Mouse (Mus musculus) forebrain, embryonic 10.5 days (tissue): Measurements from ENCODE around the gene Mindy4b-ps. TPM values are rescaled to one million over a fixed set of nuclear protein-coding genes. Genes with fewer than 3 reads are reported as not detected.

Experiments used
- DNase-seq: peaks from one replicate; pipeline ENCODE4 v3.0.0-alpha.2; 2017; ENCODE audit warnings: low spot score; ENCODE audit errors: extremely low spot score
- H3K27ac ChIP-seq: fragments of 300-500 bp; sonication (generic); 2 replicates; pipeline ENCODE4 v1.5.1; 2016; ENCODE audit warnings: mild to moderate bottlenecking
- H3K27me3 ChIP-seq: fragments of 300-500 bp; sonication (generic); 2 replicates; pipeline ENCODE4 v1.6.1; 2016; ENCODE audit warnings: mild to moderate bottlenecking; ENCODE audit not compliant: poor library complexity, severe bottlenecking
- H3K36me3 ChIP-seq: fragments of 300-500 bp; sonication (generic); replicated peaks from 2 replicates; pipeline ENCODE4 v1.6.1; 2016; ENCODE audit warnings: mild to moderate bottlenecking, moderate library complexity
- H3K4me1 ChIP-seq: fragments of 300-500 bp; sonication (generic); 2 replicates; pipeline ENCODE4 v1.6.1; 2016
- H3K4me3 ChIP-seq: fragments of 300-500 bp; sonication (generic); 2 replicates; pipeline ENCODE4 v1.5.1; 2016; ENCODE audit warnings: mild to moderate bottlenecking, moderate library complexity
- H3K9me3 ChIP-seq: fragments of 300-500 bp; sonication (generic); 2 replicates; pipeline ENCODE4 v1.6.1; 2016; ENCODE audit warnings: mild to moderate bottlenecking, moderate library complexity
- WGBS: fragments of 180-500 bp; shearing (Covaris S2); methylation state at CpG from one replicate; pipeline ENCODE4 v1.1.7; 2016; 5-methylcytosine and 5-hydroxymethylcytosine counted together
- polyA plus RNA-seq: library from polyadenylated mRNA; unstranded; fragments of >200 nt; fragmentation: Nextera tagmentation; extraction: Ambion mirVana; gene quantifications from 2 replicates; pipeline ENCODE4 v1.2.1, GENCODE M21; 2016

Gene Mindy4b-ps
- polyA plus RNA-seq, 1 experiment from 2014 or later = not detected

DNA sequence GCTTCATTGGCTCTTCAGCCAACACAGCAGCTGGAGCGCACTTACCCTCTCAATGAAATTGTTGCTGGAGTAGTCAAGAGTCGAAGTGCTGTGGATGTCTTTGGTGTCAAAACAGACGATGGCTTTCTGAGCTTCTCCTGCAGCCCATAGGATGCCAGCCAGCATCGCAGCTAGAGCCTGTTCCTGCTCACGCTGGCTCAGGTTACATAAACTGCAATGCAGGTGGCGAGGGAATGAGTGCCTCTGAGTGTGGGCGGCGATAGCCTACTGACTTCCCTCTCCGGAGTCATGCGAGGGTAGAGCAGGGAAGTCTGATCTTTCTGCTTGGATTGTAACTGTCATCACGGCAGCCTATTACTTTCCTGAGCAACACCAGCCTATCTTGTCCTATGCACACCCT lies 11.8 kb downstream of the Mindy4b-ps start:
- no peaks in the 10 kb centered on the region for H3K9me3 ChIP-seq
- no peak overlapping the region for H3K4me3 ChIP-seq
- DNase-seq = no peak
- WGBS = 70% methylated on average over 11 of the region's 11 CpGs
- peaks cover 7% of the 10 kb centered on the region; the same call in 1 of the 2 replicates for H3K27me3 ChIP-seq
- H3K4me1 ChIP-seq = peaks cover 16% of the 10 kb centered on the region
- no peaks in the 10 kb centered on the region for H3K36me3 ChIP-seq
- no peak overlapping the region for H3K27ac ChIP-seq

DNA sequence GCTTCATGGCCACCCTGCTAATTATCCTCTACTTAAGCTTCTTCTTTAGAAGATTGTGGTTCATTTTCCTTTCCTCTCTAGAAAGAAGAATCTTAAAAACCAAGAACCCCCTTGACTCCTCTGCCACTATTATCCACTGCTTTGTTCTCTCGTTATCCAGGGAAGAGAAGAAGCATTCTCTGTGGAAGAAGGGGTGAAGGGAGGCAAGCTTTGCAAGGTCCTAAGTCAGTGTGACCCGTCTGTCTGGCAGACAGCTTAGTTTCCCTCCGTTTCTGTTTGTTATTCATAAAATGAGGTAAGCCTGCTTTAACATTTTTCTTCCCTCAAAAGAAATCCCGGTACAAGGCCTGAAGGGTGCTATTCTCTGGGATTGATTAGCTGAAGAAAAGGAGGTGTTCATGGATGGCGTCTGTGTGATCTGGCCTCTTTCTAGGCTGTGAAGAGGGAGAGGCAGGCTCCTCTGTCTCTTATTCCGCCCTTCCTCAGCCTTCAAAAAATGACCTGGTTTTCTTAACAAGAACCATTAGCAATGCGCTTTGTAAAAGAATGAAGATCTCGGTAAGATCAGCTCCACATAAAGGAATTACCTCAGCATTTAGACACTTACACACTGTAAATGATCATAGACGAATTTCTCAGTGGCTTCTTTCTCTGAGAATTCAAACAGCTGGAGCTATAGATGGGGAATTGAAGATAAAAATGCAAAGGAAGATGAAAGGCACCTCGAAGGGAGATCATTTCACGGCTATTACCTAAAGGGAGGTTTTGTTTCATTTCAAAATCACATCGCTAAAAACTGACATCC lies 12.8 kb downstream of the Mindy4b-ps start:
- Histone ChIP-seq H3K36me3 (no peaks in the 10 kb centered on the region), H3K4me3 (no peak overlapping the region), H3K9me3 (no peaks in the 10 kb centered on the region), H3K27me3 (peaks cover 7% of the 10 kb centered on the region; the same call in 1 of the 2 replicates), H3K4me1 (peaks cover 16% of the 10 kb centered on the region), H3K27ac (no peak overlapping the region)
- no peak for DNase-seq
- 55% methylated on average over 12 of the region's 12 CpGs for WGBS

DNA sequence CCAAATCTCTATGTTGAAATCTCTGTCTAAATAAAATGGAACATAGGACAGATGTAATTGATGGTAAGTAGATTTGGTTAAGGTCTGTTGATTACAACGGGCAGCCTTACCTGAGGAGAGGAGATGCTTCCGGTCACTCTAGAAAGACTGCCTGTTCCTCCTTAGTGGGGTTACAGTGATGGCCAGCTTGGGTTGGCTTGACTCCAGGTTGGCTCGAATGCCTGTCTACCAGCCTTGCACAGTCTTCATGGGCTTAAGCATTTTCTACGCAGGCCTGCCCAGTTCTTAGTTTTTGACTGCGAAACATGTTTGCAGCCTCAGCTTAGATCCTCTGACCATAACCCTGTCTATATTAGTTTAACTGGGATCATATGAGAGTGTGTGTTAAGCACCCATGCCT lies 13.5 kb downstream of the Mindy4b-ps start:
- 93% methylated on average over 5 of the region's 5 CpGs for WGBS
- H3K27ac ChIP-seq = no peak overlapping the region
- H3K9me3 ChIP-seq = no peaks in the 10 kb centered on the region
- H3K36me3 ChIP-seq = no peaks in the 10 kb centered on the region
- no peak overlapping the region for H3K4me3 ChIP-seq
- peaks cover 7% of the 10 kb centered on the region; the same call in 1 of the 2 replicates for H3K27me3 ChIP-seq
- H3K4me1 ChIP-seq = peaks cover 16% of the 10 kb centered on the region
- no peak for DNase-seq

DNA sequence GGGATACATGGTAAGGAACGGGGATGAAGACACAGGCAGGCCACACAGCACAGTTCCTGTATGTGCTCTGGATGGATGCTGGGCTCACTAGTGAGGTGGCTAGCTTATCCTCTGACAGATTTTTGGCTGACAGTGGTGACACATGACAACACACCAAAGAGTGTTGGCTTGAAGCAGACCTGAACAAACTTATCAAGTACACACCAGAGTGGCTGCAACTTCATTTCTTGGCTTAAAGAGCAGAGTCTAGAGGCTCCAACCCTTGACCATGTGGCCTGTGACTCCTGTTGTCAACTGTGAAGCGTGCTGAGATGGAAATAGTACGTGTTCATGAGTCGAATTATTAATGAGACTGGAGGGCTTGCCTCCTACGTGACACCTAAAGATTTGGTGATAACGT lies 17.4 kb downstream of the Mindy4b-ps start:
- Histone ChIP-seq H3K4me3 (no peak overlapping the region), H3K27ac (no peak overlapping the region), H3K9me3 (no peaks in the 10 kb centered on the region), H3K36me3 (no peaks in the 10 kb centered on the region), H3K27me3 (no peaks in the 10 kb centered on the region), H3K4me1 (peaks cover 10% of the 10 kb centered on the region)
- WGBS = 91% methylated on average over 6 of the region's 6 CpGs
- no peak for DNase-seq

DNA sequence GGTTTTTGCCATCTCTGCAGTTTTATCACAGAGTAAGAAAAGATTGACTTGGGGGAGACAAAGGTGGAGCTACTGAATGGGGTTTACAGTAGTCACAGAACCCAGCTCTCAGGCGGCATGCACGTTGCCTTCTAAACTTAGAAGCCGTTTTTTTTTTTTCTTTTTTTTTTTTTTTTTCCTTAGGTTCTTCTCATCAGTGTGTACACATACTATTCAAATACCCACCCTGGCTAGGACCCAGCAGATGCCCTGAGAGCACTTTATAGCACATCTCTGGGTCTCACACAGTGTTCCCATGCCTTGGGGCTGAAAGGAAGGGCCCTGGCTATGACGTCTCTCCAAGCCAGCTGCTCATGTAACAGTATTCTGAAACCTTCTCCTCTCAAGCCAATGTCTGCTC lies 23.4 kb downstream of the Mindy4b-ps start:
- 89% methylated on average over 4 of the region's 4 CpGs for WGBS

DNA sequence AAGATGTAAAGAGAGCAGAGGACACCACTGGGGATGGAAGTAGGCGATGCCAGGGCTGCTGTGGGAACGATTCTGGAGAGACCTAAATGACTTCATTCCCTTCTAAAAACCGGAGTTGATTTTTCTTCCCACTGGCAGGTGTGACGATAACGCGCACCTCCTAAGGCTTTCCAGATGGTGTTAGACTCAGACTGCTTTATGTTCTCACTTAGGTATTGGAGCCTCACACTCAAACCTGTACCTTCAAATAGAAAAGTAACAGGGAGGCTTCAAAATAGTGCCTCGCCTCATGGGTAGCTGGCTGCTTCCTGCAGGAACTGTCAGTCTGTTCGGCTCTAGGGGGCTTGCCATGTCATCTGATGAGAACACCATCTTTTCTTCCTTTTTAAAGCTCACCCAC lies 23.9 kb downstream of the Mindy4b-ps start:
- 88% methylated on average over 8 of the region's 8 CpGs for WGBS

More for the DNA sequence above, 23.4 kb downstream of the Mindy4b-ps start:
- no peak overlapping the region for H3K4me3 ChIP-seq
- H3K9me3 ChIP-seq = no peaks in the 10 kb centered on the region
- H3K4me1 ChIP-seq = no peaks in the 10 kb centered on the region
- no peaks in the 10 kb centered on the region for H3K36me3 ChIP-seq
- no peak overlapping the region for H3K27ac ChIP-seq
- no peaks in the 10 kb centered on the region for H3K27me3 ChIP-seq
- no peak for DNase-seq

DNA sequence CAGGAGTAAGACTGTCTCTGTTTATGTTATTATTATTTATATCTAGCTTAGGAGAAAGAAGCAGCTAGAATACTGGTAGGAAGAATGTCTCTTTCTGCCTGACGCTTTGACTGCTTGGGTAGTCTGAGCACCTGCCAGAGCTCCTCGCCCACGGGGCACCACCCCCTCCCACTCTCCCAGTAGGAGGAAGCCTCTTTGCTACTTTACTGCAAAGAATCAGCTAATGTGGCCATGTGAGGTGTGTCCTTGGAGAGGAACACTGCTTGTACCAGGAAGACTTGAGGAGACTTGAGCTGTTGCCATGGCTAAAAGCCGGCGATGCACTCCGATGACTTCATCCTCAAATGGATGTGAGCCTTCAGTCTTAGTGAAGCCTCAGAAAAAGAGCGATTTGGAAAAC lies 32.6 kb downstream of the Mindy4b-ps start:
- Histone ChIP-seq H3K9me3 (no peaks in the 10 kb centered on the region), H3K4me3 (no peak overlapping the region), H3K36me3 (no peaks in the 10 kb centered on the region), H3K27me3 (peaks cover 4% of the 10 kb centered on the region; the same call in 1 of the 2 replicates), H3K4me1 (0 out of 2 replicates have a peak, but pooled peaks cover 3% of the 10 kb centered on the region), H3K27ac (no peak overlapping the region)
- DNase-seq = no peak
- WGBS = 83% methylated on average over 7 of the region's 7 CpGs

More for the DNA sequence above, 23.9 kb downstream of the Mindy4b-ps start:
- no peaks in the 10 kb centered on the region for H3K36me3 ChIP-seq
- H3K27me3 ChIP-seq = no peaks in the 10 kb centered on the region
- DNase-seq = no peak
- H3K27ac ChIP-seq = no peak overlapping the region
- H3K4me1 ChIP-seq = no peaks in the 10 kb centered on the region
- no peaks in the 10 kb centered on the region for H3K9me3 ChIP-seq
- no peak overlapping the region for H3K4me3 ChIP-seq

DNA sequence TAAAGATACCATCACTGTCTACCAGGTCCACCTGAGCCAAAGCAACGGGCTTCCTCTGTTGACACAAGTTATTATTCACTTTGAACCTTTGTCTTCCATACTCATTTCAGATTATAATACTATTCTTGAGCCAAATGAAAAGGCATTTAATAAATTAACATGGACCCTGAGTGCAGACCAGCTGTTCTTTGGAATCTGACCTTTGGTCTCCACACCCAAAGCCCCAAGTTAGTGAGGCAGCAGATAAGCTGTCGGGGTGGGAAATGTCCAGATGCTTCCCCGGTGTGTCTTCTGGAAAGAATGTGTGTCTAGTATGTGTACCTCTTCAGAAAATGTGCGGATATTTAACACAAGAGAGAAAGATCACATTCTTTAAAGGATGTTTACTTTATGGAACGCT lies 33.1 kb downstream of the Mindy4b-ps start:
- Histone ChIP-seq H3K4me1 (0 out of 2 replicates have a peak, but pooled peaks cover 3% of the 10 kb centered on the region), H3K36me3 (no peaks in the 10 kb centered on the region), H3K4me3 (no peak overlapping the region), H3K9me3 (no peaks in the 10 kb centered on the region), H3K27ac (no peak overlapping the region), H3K27me3 (peaks cover 4% of the 10 kb centered on the region; the same call in 1 of the 2 replicates)
- DNase-seq = no peak
- WGBS = 85% methylated on average over 5 of the region's 5 CpGs

DNA sequence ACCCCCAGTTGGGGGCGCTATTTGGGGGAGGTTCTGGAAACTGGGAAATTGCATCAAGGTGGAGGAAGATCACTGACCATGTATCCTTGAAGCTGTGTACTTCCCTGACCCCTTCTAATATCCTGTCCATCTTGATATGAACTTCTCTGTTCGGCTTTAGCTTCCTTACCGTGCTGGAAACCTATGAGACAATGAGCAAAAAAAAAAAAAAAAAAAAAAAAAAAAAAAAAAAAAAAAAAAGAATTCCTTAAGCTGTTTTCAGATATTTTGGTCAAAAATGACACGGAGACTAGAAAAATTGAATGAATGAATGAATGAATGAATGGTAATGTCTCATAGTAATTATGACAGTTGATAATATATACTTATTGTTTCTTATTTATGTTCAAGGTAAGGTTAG lies 35.6 kb downstream of the Mindy4b-ps start:
- peaks cover 6% of the 10 kb centered on the region; the same call in 1 of the 2 replicates for H3K27me3 ChIP-seq
- H3K27ac ChIP-seq = no peak overlapping the region
- DNase-seq = no peak
- 0 out of 2 replicates have a peak, but pooled peaks cover 3% of the 10 kb centered on the region for H3K4me1 ChIP-seq
- 73% methylated on average over 4 of the region's 4 CpGs for WGBS
- H3K9me3 ChIP-seq = no peaks in the 10 kb centered on the region
- H3K36me3 ChIP-seq = no peaks in the 10 kb centered on the region
- H3K4me3 ChIP-seq = no peak overlapping the region

DNA sequence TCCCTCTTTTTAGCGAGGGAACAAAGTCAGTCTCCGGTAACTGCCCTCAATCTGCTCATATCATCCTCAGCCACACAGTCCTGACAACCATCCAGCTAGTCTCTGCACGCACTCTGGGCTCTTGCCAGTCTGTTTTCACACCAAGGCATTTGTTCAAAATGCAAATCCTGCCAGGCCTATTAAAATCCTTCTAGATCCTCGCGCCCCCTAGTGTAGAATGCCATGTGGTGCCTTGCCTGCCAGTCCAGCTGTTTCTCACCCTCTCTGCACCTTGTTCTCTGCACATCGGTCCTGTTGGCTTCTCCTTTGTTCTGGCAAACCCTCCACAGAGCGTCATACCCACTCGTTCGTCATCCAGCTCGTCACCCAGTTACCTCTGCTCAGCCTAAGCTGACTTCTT lies 36.2 kb downstream of the Mindy4b-ps start:
- Histone ChIP-seq H3K27ac (no peak overlapping the region), H3K9me3 (no peaks in the 10 kb centered on the region), H3K4me3 (no peak overlapping the region), H3K27me3 (peaks cover 6% of the 10 kb centered on the region; the same call in 1 of the 2 replicates), H3K36me3 (no peaks in the 10 kb centered on the region), H3K4me1 (0 out of 2 replicates have a peak, but pooled peaks cover 3% of the 10 kb centered on the region)
- peak; percentile 49 for DNase-seq
- WGBS = 30% methylated on average over 10 of the region's 10 CpGs

DNA sequence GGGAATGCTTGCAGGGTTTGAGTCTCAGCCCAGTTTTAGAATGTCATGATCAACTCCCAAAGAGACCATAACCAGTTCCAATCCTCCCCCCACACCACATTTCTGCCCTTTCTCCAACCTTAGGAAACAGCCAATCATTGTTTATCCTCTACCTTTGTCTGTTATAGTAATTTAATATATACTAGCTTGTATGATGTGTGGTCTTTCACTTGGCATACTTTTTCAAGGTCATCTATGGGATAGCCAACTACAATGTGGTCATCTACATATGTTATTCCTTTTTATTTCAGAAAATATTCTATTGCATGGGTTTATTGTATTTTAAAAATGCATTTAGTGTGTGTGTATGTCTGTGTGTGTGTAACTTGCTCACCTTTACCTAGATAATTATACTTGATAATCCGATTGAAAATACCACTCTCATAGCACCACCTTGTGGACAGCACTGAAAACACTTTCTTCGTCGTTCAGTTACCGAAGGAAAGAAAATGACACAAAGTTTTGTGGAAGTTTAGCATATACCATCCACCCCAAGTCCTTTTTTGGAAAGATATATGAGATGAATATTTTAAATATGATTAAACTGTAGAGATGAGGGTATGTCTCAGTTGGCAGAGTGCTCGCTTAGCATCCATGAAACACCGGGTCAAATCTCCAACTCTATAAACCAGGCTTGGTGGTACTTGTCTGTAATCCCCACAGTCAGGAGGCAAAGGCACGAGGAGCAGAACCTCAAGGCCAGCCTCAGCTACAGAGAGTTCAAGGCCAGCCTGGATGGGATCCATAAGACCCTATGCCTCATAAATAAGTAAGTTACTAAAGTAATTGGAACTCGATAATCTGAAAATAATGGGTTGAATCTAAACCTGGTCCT lies 37.7 kb downstream of the Mindy4b-ps start:
- Histone ChIP-seq H3K9me3 (no peaks in the 10 kb centered on the region), H3K4me3 (no peak overlapping the region), H3K36me3 (no peaks in the 10 kb centered on the region), H3K4me1 (0 out of 2 replicates have a peak, but pooled peaks cover 3% of the 10 kb centered on the region), H3K27me3 (peaks cover 6% of the 10 kb centered on the region; the same call in 1 of the 2 replicates), H3K27ac (no peak overlapping the region)
- DNase-seq = no peak
- 42% methylated on average over 8 of the region's 8 CpGs for WGBS

DNA sequence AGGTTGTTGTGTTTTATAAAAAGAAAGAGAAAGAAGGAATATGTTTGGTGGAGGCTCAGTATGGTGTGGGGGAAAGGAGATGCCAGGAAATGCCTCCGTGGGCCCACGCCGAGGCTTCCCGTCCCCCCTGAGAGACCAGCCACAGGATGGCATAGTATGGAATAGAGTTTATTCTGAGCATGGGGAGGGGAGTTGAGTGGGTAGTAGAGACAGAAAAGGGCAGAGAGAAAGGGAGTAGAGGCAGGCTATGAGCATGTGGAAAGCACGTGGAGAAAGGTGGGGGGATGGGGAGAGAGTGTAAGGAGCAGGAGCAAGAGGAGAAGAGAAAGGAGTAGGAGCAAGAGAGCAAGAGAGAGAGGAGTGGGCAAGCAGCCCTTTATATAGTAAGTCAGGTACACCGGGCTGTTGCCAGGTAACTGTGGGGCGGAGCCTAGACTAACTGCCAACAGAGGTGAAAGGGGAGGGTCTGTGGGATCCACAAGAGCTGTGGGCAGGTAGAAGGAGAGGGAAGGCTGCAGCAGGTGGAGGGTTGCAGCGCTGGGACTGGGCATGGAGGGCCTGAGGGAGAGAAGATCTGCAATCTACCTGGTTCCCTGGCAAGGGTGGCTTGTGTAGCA lies 38.4 kb downstream of the Mindy4b-ps start:
- Histone ChIP-seq H3K27ac (no peak overlapping the region), H3K9me3 (no peaks in the 10 kb centered on the region), H3K36me3 (no peaks in the 10 kb centered on the region), H3K4me1 (0 out of 2 replicates have a peak, but pooled peaks cover 3% of the 10 kb centered on the region), H3K27me3 (peaks cover 6% of the 10 kb centered on the region; the same call in 1 of the 2 replicates), H3K4me3 (no peak overlapping the region)
- WGBS = 58% methylated on average over 8 of the region's 8 CpGs
- DNase-seq = no peak
